Mouse (Mus musculus) spleen, adult 2 months (tissue): ENCODE results near the gene Catsperz. TPM values are rescaled to one million over a fixed set of nuclear protein-coding genes. Genes with fewer than 3 reads are reported as not detected.

ENCODE experiments used
- DNase-seq, 2 experiments: peaks; one replicate each; pipeline versions ENCODE4 v3.0.0 to v3.0.0-alpha.2; 2012 to 2021; ENCODE audit warnings: low spot score in 2 of 2, low read depth in 1 of 2
- H3K27ac ChIP-seq: fragments of 200-500 bp; 2 replicates; pipeline ENCODE4 v1.5.1; 2012; ENCODE audit warnings: low read length, inconsistent platforms; ENCODE audit not compliant: insufficient read depth
- H3K27me3 ChIP-seq: fragments of 200-500 bp; 2 replicates; pipeline ENCODE4 v1.6.1; 2012; ENCODE audit warnings: mild to moderate bottlenecking, moderate library complexity, low read length, inconsistent platforms; ENCODE audit not compliant: control insufficient read depth, insufficient read depth
- H3K36me3 ChIP-seq: fragments of 200-500 bp; 2 replicates; pipeline ENCODE4 v1.6.1; 2012; ENCODE audit warnings: mild to moderate bottlenecking, low read length, inconsistent platforms; ENCODE audit not compliant: control insufficient read depth, insufficient read depth
- H3K4me1 ChIP-seq: fragments of 200-500 bp; 2 replicates; pipeline ENCODE4 v1.6.1; 2011; ENCODE audit warnings: inconsistent platforms; ENCODE audit not compliant: control insufficient read depth, insufficient read depth, insufficient read length
- H3K4me3 ChIP-seq: fragments of 200-500 bp; 2 replicates; pipeline ENCODE4 v1.5.1; 2011; ENCODE audit warnings: mild to moderate bottlenecking, inconsistent platforms; ENCODE audit not compliant: insufficient read depth, insufficient read length; ENCODE audit errors: extremely low read depth
- CTCF ChIP-seq: fragments of 200-500 bp; IDR thresholded peaks from 2 replicates; pipeline ENCODE4 v1.5.1; 2011; ENCODE audit warnings: mild to moderate bottlenecking, inconsistent platforms; ENCODE audit not compliant: insufficient read depth, insufficient read length, insufficient replicate concordance; ENCODE audit errors: extremely low read depth
- POLR2A ChIP-seq: fragments of 200-500 bp; IDR thresholded peaks from 2 replicates; pipeline ENCODE4 v1.6.1; 2011; ENCODE audit warnings: low read depth, low read length, inconsistent platforms
- WGBS: fragments of 180-500 bp; shearing (Covaris S2); methylation state at CpG from one replicate; pipeline ENCODE4 v1.1.7; 2018; 5-methylcytosine and 5-hydroxymethylcytosine counted together
- polyA plus RNA-seq: library from polyadenylated mRNA; depleted of rRNA; stranded (reverse); fragments of >200 nt; gene quantifications from 2 replicates; pipeline ENCODE4 v1.2.3, GENCODE M21; 2012

The Catsperz gene
- polyA plus RNA-seq, 1 experiment, result 0.11 TPM

GRCm38 (mm10) chr19:6940396-6941351, 15.5 kb upstream of the Catsperz start:
- H3K36me3 ChIP-seq, result no peaks in the 10 kb centered on the region
- peak overlapping the region; percentile 39; the same call in 1 of the 2 replicates for H3K27ac ChIP-seq
- peaks cover 2% of the 10 kb centered on the region for H3K4me1 ChIP-seq
- WGBS, result 30% methylated on average over 28 of the region's 29 CpGs
- no peaks in the 10 kb centered on the region for H3K27me3 ChIP-seq
- peak overlapping the region; percentile 69 for H3K4me3 ChIP-seq
- no peak for TF ChIP-seq POLR2A
- TF ChIP-seq CTCF, result no peak
- no peak for DNase-seq

- peaks cover 3% of the 10 kb centered on the region; the same call in 1 of the 2 replicates for H3K27me3 ChIP-seq
- 94% methylated on average over 20 of the region's 20 CpGs for WGBS
- no peak overlapping the region for H3K4me3 ChIP-seq
These were observed 14.2 kb upstream of the Catsperz start for GRCm38 (mm10) chr19:6939106-6940002.

GRCm38 (mm10) chr19:6937541-6938465, 12.6 kb upstream of the Catsperz start:
- H3K27me3 ChIP-seq, result peaks cover 12% of the 10 kb centered on the region
- WGBS, result 89% methylated on average over 16 of the region's 16 CpGs
- no peaks in the 10 kb centered on the region for H3K36me3 ChIP-seq
- H3K27ac ChIP-seq, result no peak overlapping the region
- no peak for DNase-seq
- peaks cover 8% of the 10 kb centered on the region for H3K4me1 ChIP-seq
- H3K4me3 ChIP-seq, result no peak overlapping the region
- no peak for TF ChIP-seq CTCF
- no peak for TF ChIP-seq POLR2A

More at GRCm38 (mm10) chr19:6939106-6940002, 14.2 kb upstream of the Catsperz start:
- DNase-seq, result no peak
- Histone ChIP-seq H3K4me1 (peaks cover 2% of the 10 kb centered on the region), H3K27ac (no peak overlapping the region), H3K36me3 (no peaks in the 10 kb centered on the region)
- TF ChIP-seq CTCF (no peak), POLR2A (no peak)

GRCm38 (mm10) chr19:6936299-6936698, 11.1 kb upstream of the Catsperz start:
- DNase-seq, result no peak
- no peak overlapping the region for H3K4me3 ChIP-seq
- 35% methylated on average over 3 of the region's 3 CpGs for WGBS
- TF ChIP-seq CTCF (no peak; the same call in 1 of the 2 replicates), POLR2A (no peak)
- H3K27me3 ChIP-seq, result peaks cover 17% of the 10 kb centered on the region
- no peaks in the 10 kb centered on the region for H3K36me3 ChIP-seq
- H3K27ac ChIP-seq, result no peak overlapping the region
- H3K4me1 ChIP-seq, result peaks cover 8% of the 10 kb centered on the region

DNA sequence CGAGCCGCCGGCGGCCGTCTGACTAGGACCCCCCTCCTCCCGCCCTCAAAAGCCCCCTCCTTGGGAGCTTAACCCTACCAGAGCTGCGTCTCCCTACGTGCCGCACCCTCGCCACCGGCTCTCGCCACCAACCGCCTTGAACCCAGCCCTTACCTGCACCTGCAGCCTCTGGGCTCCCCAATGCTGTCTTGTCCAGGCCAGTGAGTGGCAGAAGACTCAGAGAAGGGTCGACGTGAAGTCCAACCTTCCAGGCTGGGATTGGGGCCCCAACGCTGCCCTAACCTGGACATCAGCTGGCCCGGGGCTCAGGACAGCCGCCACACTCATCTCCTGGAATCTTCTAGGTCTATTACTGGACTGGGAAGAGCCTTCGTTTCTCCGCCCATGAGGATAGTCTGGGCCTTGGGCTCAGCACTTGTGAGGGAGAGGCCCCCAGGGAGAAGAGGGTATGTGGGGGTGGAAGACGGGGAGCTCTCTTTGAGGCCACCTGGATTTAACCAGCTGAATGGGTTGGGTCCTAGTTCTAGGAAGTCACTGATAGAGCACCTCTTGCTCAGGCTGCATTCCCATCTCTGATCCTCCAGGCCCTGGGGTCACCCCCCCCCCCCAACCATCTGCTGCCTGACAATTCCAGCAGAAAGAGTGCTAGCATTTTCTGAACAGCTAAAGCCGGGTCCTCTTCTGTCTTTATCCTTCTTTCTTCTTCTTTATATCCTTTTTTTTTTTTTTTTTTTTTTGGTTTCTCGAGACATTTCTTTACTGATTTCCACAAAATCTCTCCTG, 9.2 kb upstream of the Catsperz start, which contains the start of gene Kcnk4:
TSS of gene Kcnk4 (minus strand) at position 321 of the 783 bp plus-strand sequence.
- TF ChIP-seq CTCF, result no peak
- no peak for TF ChIP-seq POLR2A
- WGBS, result 16% methylated on average over 23 of the region's 23 CpGs
- H3K4me3 ChIP-seq, result peak within 1 kb of the TSS; percentile 22; the same call in 1 of the 2 replicates
- no peak for DNase-seq
- peaks cover 6% of the 10 kb centered on the region; the same call in 1 of the 2 replicates for H3K4me1 ChIP-seq
- H3K27me3 ChIP-seq, result peaks cover 17% of the 10 kb centered on the region
- H3K27ac ChIP-seq, result no peak within 1 kb of the TSS
- H3K36me3 ChIP-seq, result no peaks in the 10 kb centered on the region
